Mouse (Mus musculus) retina, postnatal 7 days (tissue): ENCODE data around the gene Shank2.

ENCODE experiments used
- DNase-seq: peaks from one replicate; pipeline ENCODE4 v3.0.0-alpha.2; 2012; ENCODE audit warnings: low read depth, low spot score

Gene Shank2

DNA sequence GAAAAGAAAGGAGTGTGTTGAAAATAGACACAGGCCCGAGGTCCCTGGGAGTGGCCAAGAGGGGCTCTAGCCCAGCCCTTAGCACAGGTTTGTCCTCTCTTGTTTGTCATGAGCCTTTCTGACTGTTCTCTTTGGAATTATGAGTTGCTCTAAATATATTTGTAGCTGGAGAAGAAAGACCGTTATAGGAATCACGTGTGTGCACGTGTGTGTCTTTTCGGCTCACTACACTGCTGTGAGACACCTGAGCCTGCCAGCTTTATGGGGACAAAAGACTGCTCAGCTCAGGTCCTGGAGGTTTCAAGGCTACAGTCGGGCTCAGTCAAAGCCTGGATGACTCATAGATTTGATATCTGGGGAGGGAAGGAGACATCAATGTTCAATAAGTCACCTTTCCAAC, 323.1 kb downstream of the Shank2 start:
- DNase-seq = no peak

DNA sequence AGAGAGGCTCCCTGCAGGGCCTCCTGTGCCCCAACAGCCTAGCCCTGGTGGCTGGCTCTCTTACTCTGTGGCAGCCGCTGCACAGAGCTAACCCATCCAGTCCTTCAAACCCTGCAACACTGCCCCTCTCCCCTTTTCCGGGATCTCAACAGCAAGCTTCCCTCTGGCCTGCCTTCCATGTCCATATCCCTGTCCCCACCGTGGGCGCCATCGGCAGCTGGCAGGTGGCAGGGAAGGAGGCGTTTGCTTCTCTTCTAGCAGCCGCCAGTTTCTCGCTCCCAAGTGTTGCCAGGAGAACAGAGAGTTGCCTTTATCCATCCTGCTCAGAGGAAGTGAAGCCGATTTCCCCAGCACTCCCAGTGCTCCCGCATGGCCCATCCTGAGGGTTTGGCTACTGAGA, 323.9 kb downstream of the Shank2 start:
- no peak for DNase-seq

DNA sequence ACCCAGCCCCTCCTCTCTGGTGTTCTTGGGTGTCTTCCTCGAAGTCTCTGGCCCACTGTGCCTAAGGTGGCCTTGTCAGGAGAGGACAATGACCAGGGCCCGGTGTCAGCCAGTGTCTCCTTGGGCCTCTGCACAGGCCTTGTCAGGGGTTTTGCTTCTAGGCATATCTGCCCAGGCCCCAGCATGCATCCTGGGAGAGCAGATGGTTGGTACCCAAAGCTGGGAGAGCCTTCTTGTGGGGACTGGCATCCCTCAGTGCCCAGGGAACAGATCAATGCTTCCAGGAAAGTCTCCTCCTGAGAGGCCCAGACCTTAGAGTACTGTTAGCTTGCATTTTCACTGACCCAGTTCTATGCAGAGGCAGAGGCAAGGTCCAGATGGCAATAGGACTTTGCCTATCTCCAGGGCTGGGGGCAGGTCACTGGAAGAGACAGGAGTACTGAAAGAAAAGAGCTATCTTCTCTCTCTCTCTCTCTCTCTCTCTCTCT, 327.7 kb downstream of the Shank2 start:
- no peak for DNase-seq

DNA sequence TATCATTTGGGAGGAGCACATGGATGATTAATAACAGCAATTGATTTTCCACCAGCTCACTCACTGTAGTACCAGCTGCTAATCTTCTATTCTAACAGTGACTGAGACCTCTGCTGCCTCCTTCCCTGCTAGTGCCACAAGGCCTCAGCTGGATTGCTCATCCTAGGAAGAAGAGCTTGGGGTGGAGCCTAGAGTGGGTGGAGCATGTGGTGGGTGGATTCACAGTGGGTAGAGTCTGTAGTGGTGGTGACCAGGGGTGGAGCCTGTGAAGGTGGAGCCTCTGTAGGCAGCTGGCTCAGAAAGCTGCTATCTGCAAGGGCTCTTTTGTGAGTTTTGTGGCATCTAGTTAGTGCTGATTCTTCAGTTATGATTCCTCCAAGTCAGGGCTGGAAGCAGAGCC, 334.9 kb downstream of the Shank2 start:
- no peak for DNase-seq

DNA sequence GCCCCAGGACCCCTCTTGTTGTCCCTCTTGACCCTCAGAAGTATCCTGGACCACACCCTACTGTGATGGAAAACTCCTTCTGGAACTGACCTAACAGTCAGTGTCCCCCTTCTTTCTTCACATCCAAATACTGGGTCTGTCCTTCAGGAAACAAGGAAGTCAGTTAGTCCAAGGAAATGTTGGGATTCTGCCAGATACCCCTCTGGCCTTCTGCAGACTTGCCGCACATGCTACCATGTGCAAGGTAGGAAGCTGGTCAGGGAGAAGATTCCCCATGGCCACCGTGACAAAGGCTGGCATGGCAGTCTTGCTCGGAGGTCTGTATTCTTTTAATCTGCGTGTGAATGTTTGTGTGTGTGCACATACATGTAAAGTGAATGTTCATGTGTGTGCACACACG, 337.0 kb downstream of the Shank2 start:
- no peak for DNase-seq

DNA sequence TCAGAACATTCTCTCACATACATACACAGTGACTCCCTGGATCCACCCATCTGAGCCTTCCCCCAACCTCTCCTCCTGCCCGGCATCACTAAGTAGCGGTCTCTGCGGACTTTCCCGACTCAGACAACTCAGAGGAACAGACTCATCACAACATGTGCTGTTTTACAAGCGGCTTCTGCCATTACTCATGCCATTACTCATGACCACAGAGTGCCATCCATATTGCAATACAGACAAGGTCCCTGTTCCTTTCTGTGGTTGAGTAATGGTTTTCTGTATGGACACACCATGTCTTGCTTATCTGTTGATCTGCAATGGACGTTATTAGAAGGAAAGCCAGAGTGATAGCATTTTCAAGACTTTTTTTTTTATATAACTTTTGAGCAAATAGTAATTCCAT, 338.6 kb downstream of the Shank2 start:
- no peak for DNase-seq

DNA sequence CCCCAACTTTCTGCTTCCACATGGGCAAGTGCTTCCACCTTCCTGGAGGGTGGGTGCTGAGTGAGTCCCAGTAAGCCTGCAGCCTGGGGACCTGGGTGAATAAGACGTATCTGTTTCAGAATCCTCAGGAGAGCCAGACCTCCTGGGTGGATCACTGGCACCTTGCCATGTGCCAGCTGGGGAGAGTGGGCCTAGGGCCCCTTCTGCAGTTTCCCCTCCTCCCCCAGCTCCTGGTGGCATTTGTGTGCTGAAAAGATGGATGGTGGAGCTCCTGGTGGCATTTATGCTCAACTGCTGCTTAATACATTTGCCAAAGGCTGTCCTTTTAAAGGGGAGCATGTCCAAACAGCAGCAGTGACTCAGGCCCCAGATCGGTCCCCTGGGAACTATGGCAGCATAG, 364.4 kb downstream of the Shank2 start:
- DNase-seq = no peak

DNA sequence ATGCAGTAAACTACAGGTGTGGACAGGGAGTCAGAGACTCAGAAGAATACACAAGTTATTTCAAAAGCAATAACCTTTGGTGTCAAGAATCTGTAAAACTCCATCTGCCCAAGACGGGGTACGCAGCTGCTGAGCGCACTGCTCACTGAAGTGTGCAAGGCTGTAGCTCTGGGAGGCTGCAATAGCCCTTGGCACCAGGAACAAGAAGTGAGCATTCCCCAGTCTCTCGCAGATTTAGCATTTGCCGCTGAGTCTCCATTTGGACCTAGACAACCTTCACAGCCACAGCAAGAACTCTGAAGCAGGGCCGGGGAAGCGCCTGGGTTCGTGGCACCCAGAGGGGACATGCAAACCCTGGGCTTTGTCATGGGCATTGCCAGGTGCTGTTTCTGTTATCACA, 371.3 kb downstream of the Shank2 start:
- no peak for DNase-seq

DNA sequence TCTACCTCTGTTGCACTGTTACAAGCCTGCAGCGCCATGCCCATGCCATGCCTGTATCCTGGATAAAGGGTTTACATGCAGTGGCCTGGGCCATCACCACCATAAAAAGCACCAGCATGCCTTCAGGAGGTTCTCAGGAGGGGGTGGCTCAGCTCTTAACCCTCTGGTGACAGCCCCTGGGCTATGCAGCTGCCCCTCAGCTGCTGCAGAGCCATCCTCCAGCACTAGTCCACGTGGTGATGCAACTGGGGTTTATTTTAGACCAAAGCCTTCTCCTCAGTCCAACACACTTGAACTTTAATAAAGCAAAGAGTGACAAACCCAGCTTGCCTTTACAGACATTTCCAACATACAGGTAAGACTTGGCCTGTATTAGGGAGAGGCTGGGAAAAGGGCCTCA, 373.8 kb downstream of the Shank2 start:
- DNase-seq = no peak

DNA sequence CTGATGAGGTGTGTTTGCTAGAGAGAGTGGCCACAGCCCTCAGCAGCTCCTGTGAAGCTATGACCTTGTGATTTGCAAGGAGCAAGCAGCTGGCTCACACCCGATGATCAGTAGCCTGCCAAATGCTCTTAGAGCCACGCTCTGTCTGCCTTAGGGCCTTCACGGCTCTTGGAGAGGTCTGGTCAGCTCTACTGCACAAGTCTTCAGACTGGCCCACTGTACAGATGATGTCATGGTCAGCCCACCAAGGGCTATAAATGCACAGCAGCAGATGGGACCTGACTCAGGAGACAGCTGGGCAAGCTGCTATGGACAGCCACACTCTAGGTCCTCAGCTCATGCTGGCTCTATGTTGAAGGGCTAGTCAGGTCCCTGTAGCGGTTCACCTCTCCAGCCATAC, 376.5 kb downstream of the Shank2 start:
- DNase-seq = no peak

DNA sequence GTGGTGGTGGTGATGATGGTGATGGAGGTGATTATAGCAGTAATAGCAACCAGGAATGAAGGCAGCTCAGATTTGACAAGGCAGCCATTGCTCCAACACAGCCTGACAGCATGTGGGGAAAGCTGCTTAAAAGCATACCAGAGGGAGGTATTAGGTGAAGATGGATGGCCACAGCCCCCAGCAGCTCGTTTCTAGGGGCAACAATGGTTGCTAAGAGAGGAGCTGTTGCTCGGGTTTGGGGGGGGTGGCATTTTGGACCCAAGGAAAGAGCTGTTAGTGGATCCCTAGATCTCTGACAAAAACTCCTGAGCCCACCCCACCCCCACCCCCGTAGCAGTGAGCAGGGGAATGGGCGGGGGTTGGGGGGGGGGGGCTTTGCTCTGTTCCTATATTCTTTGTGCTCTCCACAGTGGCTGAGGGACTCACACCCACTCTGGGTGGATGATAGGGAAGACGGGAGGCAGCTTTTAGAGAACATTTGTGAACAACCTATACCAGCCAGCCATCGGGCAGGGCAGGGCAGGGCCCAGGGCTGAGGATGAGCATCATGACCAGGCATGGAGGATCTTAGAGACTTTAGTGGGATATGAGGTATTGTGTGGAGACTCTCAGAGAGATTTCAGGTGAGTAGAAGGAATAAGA, 377.6 kb downstream of the Shank2 start:
- DNase-seq = no peak

DNA sequence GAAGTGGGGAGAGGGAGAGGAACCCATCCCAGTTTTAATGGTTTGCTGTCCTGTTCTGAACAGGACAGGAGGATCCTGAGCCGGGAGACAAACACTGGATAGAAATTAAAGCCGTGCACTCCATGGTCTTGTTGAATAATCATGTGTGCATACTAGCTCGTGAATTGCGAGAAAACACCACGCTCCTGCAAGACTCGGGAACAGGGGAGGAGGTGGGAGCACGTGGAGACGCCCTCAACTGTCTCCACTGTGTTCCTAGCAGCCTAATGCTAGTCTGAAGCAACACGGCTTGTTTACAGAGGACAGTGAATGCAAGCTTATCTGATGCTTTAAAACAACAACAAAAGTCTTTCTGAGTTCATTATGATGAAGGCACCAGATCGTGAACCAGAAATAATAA, 379.9 kb downstream of the Shank2 start:
- DNase-seq = no peak

DNA sequence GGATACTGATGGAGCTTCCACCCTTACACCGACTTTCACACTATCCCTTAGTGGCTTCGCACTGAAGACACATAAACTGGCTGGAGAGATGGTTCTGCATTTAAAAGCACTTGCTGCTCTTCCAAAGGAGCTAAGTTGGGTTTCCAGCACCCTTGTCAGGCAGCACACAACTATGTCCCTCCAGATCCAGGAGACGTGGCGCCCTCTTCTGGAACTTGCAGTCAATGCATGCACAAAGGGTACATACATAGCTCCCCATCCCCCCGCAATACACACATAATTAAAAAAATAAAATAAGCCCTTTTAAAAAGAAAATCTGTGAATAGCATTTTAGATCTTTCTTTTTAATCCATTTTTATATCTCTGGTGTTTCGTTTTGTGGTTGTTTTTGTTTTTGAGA, 385.8 kb downstream of the Shank2 start:
- DNase-seq = no peak

DNA sequence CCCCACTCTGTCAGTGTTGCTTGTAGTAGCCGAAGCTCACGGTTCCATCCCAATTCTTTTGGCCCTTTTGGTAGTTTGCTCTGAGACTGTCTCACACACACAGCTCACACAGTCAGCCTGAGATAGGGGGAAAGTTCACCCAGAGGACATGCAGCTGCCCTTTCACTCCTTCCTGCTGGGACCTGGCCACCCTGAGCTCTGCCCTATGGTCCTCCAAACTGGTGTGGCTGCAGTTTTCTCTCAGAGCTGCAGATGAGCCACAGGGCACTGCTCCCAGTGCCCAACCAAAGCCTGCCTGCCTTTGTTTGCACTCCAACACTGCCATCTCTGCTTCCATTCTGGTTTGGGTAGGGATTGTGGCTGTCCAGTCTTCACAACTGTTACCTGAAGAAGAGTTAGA, 388.0 kb downstream of the Shank2 start:
- DNase-seq = no peak

DNA sequence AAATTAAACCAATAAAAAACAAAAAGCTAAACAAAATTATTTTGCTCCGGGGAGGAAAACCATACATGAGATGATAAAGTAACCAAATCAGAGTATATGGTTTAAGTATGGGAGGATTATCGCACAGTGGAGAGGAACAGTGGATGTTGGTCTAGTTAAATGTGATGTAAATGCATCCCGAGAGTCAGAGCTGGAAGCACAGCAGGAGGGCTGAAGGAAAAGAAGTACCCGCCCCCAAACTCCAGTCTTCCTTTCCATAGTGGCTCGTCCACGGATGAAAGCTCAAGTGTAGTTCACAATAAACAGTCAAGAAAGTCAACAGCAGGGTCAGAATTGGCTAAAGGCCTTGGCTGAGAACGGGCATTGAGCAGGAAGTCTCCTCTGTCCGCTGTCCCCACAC, 388.9 kb downstream of the Shank2 start:
- DNase-seq = no peak

DNA sequence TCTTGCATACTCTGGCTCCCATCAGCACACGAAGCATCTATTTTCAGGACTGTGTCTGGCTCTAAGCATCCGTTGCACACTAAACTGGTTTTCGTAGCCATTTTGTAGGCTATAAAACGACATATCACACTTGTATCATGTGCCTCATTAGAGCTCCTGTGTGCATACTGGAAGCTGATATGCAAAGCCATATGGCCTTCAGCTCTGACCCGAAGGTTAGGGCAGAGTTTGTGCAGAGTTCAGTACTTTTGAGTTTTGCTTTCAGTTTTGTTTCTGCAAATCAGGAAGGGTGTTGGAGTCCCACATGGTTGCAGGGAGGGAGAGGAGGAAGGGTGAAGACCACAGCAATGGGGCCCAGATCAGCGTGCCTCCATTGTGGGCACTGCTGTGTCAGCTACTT, 390.0 kb downstream of the Shank2 start:
- DNase-seq = no peak

DNA sequence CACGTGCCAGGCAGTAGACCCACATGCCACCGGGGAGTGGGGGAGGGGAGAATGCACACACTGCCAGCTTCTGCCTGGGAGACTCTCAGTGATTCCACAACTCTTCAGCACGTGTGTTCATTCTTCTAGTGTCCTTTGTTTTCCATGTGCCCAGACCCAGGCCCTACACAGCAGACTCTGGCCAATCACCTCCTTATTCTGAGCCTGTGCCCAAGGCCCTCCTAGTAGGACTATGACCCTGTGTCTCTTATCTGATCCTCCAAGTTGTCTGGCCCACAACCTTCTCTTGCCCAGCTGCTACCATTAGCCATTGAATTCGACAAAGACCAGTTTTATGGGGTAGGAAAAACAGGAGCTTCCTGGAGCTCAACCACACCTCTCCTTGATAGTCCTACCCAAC, 400.8 kb downstream of the Shank2 start:
- DNase-seq = no peak

DNA sequence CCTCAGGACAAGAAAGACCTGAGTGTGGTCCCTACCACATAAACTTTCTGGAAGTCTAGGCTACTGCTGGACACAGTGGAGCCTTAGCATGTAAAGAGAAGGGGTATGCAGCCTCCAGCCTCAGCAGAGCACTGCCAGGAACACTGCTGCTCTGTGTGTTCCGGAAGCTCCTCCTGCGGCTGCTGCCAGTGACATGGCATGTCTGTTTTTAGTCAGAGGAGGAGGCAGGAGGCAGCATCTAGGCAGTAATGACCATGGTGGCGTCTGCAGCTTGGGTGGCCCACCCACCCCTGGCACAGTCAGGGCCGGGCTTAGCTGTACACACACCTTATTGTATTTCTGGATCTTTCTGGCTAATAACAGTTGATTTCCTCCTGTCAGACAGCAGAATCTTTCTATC, 405.9 kb downstream of the Shank2 start:
- no peak for DNase-seq

DNA sequence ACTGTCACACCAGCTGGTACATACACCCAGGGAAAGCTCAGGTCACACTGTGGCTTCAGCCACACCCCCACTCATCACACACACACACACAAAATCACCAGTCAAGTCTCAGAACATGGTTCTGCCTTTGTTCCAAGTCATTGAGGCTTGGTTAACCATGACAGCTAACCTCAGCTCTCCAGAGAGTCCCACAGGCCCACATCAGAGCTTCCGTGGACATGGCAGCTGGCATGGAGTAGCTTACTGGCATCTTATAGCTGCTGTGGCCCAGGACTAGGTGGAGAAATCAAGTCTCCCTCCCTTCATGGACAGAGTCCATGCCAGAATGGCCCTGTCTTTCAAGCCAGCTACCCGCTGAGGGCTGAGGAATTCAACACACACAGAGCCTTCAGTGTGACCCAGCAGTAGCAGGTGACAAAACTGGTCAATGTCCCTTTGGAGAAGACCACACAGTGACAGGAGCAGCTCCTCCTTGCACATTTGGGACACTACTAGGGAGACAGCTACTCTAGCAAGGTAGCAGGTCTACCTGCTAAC, 406.8 kb downstream of the Shank2 start:
- no peak for DNase-seq

DNA sequence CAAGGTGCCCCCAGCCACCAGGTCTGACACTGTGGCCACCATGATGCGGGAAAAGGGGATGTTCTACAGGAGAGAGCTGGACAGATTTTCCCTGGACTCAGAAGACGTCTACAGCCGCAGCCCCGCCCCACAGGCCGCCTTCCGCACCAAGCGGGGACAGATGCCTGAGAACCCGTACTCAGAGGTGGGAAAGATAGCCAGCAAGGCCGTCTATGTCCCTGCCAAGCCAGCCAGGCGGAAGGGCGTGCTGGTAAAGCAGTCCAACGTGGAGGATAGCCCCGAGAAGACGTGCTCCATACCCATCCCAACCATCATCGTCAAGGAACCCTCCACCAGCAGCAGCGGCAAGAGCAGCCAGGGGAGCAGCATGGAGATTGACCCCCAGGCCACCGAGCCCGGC, 408.0 kb downstream of the Shank2 start:
- DNase-seq = no peak

DNA sequence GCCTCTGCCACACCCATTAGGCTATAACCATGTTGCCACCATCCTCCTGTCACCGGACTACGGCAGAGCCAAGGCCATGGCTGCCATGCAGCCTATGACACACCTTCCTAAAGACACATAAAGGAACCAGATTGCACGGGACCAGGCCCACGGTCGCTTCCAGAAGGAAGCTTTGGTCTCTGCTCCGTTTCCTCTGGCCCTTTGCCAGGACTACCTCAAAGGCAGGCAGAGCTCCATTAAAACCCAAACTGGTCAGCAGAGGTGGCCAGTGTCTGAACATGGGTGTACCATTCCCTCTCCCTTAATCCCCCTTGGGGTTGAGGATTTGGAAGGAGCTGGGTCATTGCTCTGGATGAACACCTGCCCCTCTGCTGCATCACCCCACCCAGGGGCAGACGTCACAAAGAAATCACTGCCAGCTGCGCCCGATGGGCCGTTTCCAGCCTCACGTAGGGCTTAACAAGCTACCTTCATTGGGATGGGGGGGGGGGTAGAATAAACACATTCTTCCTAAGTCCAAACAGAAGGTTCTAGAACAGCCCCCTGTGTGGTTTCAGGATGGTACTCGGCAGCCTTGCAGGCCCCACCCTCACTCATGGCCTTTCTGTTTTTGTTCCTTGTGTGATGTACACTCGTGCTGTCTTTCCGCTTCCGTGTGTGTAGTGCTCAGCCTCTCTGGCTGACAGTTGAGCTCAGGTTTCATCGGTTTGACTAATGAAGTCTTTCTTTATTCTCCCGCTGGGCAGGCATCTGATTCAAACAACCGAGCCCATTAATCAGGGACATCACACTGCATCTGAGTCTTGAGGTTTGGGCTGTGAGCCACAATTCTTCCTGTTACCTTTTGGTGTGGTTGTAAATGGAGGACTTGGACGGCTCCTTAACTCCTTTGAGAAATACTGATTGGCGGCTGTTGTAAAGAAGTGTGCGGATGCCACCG, 410.5 kb downstream of the Shank2 start:
- no peak for DNase-seq

DNA sequence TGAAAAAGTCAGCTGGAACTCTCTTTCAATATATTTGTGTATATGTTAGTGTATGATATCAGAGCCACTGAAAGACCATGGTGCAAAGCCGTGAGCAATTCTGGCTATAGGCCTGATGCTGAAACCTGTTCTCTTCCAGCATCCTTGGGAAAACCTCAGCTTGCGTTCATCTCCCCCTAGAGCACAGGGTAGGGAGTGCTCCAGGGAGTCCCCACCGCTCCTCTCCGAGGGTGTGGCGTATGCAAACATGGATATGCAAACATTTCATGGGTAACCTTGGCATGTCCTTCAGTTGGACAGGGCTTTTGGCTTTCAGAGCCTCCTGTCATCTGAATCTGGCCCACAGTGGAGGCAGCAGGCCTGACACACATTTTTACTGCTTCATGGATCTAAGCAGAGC, 412.9 kb downstream of the Shank2 start:
- no peak for DNase-seq

DNA sequence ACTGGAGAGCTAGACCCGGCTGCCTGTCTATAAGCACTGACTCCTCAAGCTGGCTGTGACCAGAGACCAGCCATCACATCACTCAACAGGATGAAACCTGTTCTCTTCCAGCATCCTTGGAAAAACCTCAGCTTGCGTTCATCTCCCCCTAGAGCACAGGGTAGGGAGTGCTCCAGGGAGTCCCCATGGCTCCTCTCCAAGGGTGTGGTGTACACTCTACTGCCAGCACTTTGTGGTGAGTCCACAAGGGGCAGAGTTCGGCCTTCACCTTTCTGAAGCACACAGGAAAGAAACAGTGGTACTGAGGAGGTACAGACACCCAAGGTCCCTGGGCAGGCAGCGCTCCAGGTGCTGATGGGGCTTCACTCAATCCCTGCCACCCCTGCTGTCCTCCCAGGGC, 414.1 kb downstream of the Shank2 start:
- no peak for DNase-seq
